14 mouse cellular contexts compared by ENCODE assay signal in the genomic region with DNA sequence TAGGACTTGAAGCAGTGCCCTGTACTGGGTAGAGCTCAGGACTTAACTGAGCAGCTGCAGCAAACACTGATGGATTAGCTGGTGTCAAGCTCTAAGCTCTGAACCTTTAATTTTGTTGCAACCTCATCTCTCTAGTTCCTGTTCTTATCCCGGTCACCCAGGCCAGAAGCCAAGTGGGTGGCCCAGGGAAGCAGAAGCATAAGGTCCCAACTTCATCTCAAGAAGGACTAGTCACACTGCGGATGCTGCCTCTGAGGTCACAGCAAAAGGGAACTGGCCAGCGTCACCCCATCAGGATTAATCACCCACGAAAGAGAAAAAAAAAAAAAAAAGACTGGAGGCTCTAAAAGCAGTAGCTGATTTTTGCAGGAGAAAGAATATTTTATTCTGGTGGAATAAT. TPM values are rescaled to one million over a fixed set of nuclear protein-coding genes. Genes with fewer than 3 reads are reported as not detected.
A peak's percentile ranks its signal among the peaks of the same experiment; 100 is the strongest.
DNase-seq lines count a peak whose midpoint lies in the region; ATAC-seq lines count a peak whose summit lies in the region.
"Had no signal": no experiment of that assay in that cellular context is flagged by ENCODE, and none has a peak within 500 bp of the region (broad histone marks: within the 10 kb centered on the region; RNA-seq: fewer than 3 reads in every experiment).

No protein-coding gene starts in this region.

- H3K4me3 ChIP-seq in kidney, embryonic 14.5 days (ENCODE audit: low read length), result no peak overlapping the region
- H3K4me3 ChIP-seq: embryonic facial prominence, embryonic 13.5 days; forebrain, embryonic 15.5 days; hindbrain, embryonic 12.5 days; liver, embryonic 12.5 days had no signal

- peaks cover 53% of the 10 kb centered on the region for H3K4me1 ChIP-seq in kidney, embryonic 14.5 days (ENCODE audit: control insufficient read depth, insufficient read depth, low read length)

- no peak overlapping the region for H3K27ac ChIP-seq in kidney, embryonic 14.5 days (ENCODE audit: low read depth, low read length)
- H3K27ac ChIP-seq: embryonic facial prominence, embryonic 13.5 days; forebrain, embryonic 15.5 days; hindbrain, embryonic 12.5 days; liver, embryonic 12.5 days had no signal

- no peak for ATAC-seq in kidney, embryonic 14.5 days (ENCODE audit: low FRiP score, low TSS enrichment)
- ATAC-seq in erythroid progenitor cell, adult 5-6 weeks (replicated peaks; ENCODE audit: low FRiP score, poor library complexity, severe bottlenecking), result no peak
- ATAC-seq: activated CD4-positive, CD25-positive, alpha-beta regulatory T cell, adult 4 months; forebrain, embryonic 15.5 days; liver, embryonic 12.5 days had no signal

- WGBS in kidney, embryonic 14.5 days, result 9% methylated on average over 4 of the region's 4 CpGs

- H3K9ac ChIP-seq in kidney, embryonic 14.5 days (ENCODE audit: low read depth, low read length), result no peak overlapping the region
- H3K9ac ChIP-seq: embryonic facial prominence, embryonic 13.5 days; forebrain, embryonic 15.5 days; hindbrain, embryonic 12.5 days; liver, embryonic 12.5 days had no signal

- intact Hi-C loops in left cerebral cortex, postnatal 4 days (cut with DNase I), result no loop called here

- H3K4me2 ChIP-seq in kidney, embryonic 14.5 days (replicated peaks; ENCODE audit: low read depth, low read length), result no peak overlapping the region
- H3K4me2 ChIP-seq: embryonic facial prominence, embryonic 13.5 days; forebrain, embryonic 15.5 days; hindbrain, embryonic 12.5 days; liver, embryonic 12.5 days had no signal

- peaks cover under 1% of the 10 kb centered on the region; the same call in 1 of the 2 replicates for H3K9me3 ChIP-seq in kidney, embryonic 14.5 days (ENCODE audit: control insufficient read depth, low read length)
- H3K9me3 ChIP-seq: forebrain, embryonic 15.5 days; hindbrain, embryonic 12.5 days had no signal

- peak; percentile 44 for DNase-seq in kidney, adult 11 months
- peak; percentile 60 for DNase-seq in adrenal gland, adult 8-10 months
- DNase-seq in gastrocnemius, postnatal 25 days, result peak; percentile 32
- DNase-seq in kidney, postnatal 4 days, result peak; percentile 49 to 65
- DNase-seq in left cerebral cortex, postnatal 4 days, result no peak
- DNase-seq: cerebellum, postnatal 25 days; thymus, adult 2 months had no signal

- H3K27me3 ChIP-seq in kidney, embryonic 14.5 days (ENCODE audit: control insufficient read depth, insufficient read depth, low read length), result no peaks in the 10 kb centered on the region
- H3K27me3 ChIP-seq: embryonic facial prominence, embryonic 13.5 days; liver, embryonic 12.5 days had no signal

- H3K36me3 ChIP-seq in kidney, embryonic 14.5 days (ENCODE audit: control insufficient read depth, insufficient read depth, low read length), result no peaks in the 10 kb centered on the region
- H3K36me3 ChIP-seq: embryonic facial prominence, embryonic 13.5 days; forebrain, embryonic 15.5 days; hindbrain, embryonic 12.5 days; liver, embryonic 12.5 days had no signal

RNA-seq across cellular contexts. Expression of gene Cgnl1, which starts 14.5 kb away (rescaled TPM):
- 19.3 and 24.2 TPM in 2 replicates for polyA plus RNA-seq in kidney, embryonic 14.5 days (2014; fragmentation: Nextera tagmentation; extraction: Ambion mirVana)
- 100 to 1,000 TPM in 1 of 4 experiments, 10 to 100 TPM in 3; 90.0 to 142 (median 93.2) TPM for total RNA-seq in adrenal gland, adult 8-10 months (2022)
- total RNA-seq in gastrocnemius, postnatal 25 days (2021), result 10 to 100 TPM in 1 of 2 experiments, 1 to 10 TPM in 1; 6.6 to 12.2 TPM
- not detected in 2 replicates for total RNA-seq in erythroid progenitor cell, adult 5-6 weeks (2015; ENCODE audit: low replicate concordance)
- total RNA-seq in erythroid progenitor cell, adult 5-6 weeks (2017; ENCODE audit: low replicate concordance), result not detected in 2 replicates
- 10 to 100 TPM in 1 of 2 experiments, 1 to 10 TPM in 1; 9.9 to 10.9 TPM for total RNA-seq in left cerebral cortex, postnatal 4 days (2021)
- polyA plus RNA-seq: activated CD4-positive, CD25-positive, alpha-beta regulatory T cell, adult 4 months had no signal

Comparison
In these comparisons a context has a peak if more than half of its experiments do, and no peak if none do; other contexts are left out.
1. RNA of gene Cgnl1, which starts 14.5 kb away (total RNA-seq): 90.0 to 142 TPM in adrenal gland, adult 8-10 months, 6.6 to 12.2 TPM in gastrocnemius, postnatal 25 days and 9.9 to 10.9 TPM in left cerebral cortex, postnatal 4 days; not detected in erythroid progenitor cell, adult 5-6 weeks; every median in the first group is over 4 times any median in the second.